Mouse (Mus musculus): Measurements from ENCODE around the gene Ppm1j.

- TF ChIP-seq CTCF (IDR thresholded peaks at IDR 0.05) (no peak), POLR2A (IDR thresholded peaks at IDR 0.05; ENCODE audit: insufficient read depth, low read depth, low read length) (no peak)
Observed at GRCm38 (mm10) chr3:104816130-104816529, 35.3 kb downstream of the Ppm1j start.

Data from heart, adult 2 months (tissue).